10 mouse cellular contexts compared by ENCODE assay signal in genomic region chr11:49650994-49651761, GRCm38 (mm10). TPM values are rescaled to one million over a fixed set of nuclear protein-coding genes. Genes with fewer than 3 reads are reported as not detected.
A peak's percentile ranks its signal among the peaks of the same experiment; 100 is the strongest.
DNase-seq lines count a peak whose midpoint lies in the region; ATAC-seq and TF ChIP-seq lines count a peak whose summit lies in the region.
"Had no signal": no experiment of that assay in that cellular context is flagged by ENCODE, and none has a peak within 500 bp of the region (broad histone marks: within the 10 kb centered on the region; RNA-seq: fewer than 3 reads in every experiment).

No protein-coding gene starts in this region.

- H3K4me1 ChIP-seq in heart, embryonic 10.5 days, result peaks cover 19% of the 10 kb centered on the region
- no peaks in the 10 kb centered on the region for H3K4me1 ChIP-seq in hindbrain, postnatal 0 days (ENCODE audit: insufficient read depth, low read length)

- H3K4me2 ChIP-seq in hindbrain, postnatal 0 days (ENCODE audit: low read depth, low read length), result no peak overlapping the region

- no peaks in the 10 kb centered on the region for H3K9me3 ChIP-seq in heart, embryonic 10.5 days
- no peaks in the 10 kb centered on the region for H3K9me3 ChIP-seq in hindbrain, postnatal 0 days (ENCODE audit: low read length)

- H3K4me3 ChIP-seq in heart, embryonic 10.5 days, result no peak overlapping the region
- H3K4me3 ChIP-seq in left cerebral cortex, adult 2 months, result no peak overlapping the region
- no peak overlapping the region for H3K4me3 ChIP-seq in hindbrain, postnatal 0 days (ENCODE audit: low read length)

- no peak for TF ChIP-seq CTCF in left cerebral cortex, adult 2 months (IDR thresholded peaks at IDR 0.05)
- TF ChIP-seq CTCF in hindbrain, postnatal 0 days (IDR thresholded peaks at IDR 0.05; ENCODE audit: low read depth), result no peak

- DNase-seq in heart, embryonic 10.5 days (ENCODE audit: low spot score), result no peak
- DNase-seq in heart, adult 9 months (ENCODE audit: low spot score in 2 of 2), result no peak
- peak; percentile 53 for DNase-seq in right cerebral cortex, postnatal 25 days
- no peak for DNase-seq in right cerebral cortex, postnatal 14 days
- peak; percentile 37 to 39 for DNase-seq in left cerebral cortex, adult 2 months (ENCODE audit: extremely low spot score in 1 of 2, low spot score in 2 of 2)
- peak; percentile 74 for DNase-seq in telencephalon, adult 2 months (ENCODE audit: low read depth, low spot score)
- DNase-seq in hindbrain, postnatal 0 days (ENCODE audit: low spot score), result no peak
- no peak for DNase-seq in thymus, postnatal 14 days

- peak overlapping the region; percentile 62 for H3K27ac ChIP-seq in heart, embryonic 10.5 days
- peak overlapping the region; percentile 78 for H3K27ac ChIP-seq in left cerebral cortex, adult 2 months
- H3K27ac ChIP-seq in hindbrain, postnatal 0 days, result no peak overlapping the region

- H3K27me3 ChIP-seq in heart, embryonic 10.5 days (ENCODE audit: insufficient read depth, poor library complexity, severe bottlenecking), result no peaks in the 10 kb centered on the region
- no peaks in the 10 kb centered on the region for H3K27me3 ChIP-seq in hindbrain, postnatal 0 days (ENCODE audit: insufficient read depth, low read length)

- no peak for ATAC-seq in hindbrain, postnatal 0 days

- H3K9ac ChIP-seq in hindbrain, postnatal 0 days (replicated peaks; ENCODE audit: low read length), result no peak overlapping the region

- 64% methylated on average over 16 of the region's 16 CpGs for WGBS in heart, embryonic 10.5 days
- 75% methylated on average over 16 of the region's 16 CpGs for WGBS in hindbrain, postnatal 0 days

- H3K36me3 ChIP-seq in heart, embryonic 10.5 days, result no peaks in the 10 kb centered on the region
- H3K36me3 ChIP-seq in hindbrain, postnatal 0 days (ENCODE audit: insufficient read depth, low read length), result no peaks in the 10 kb centered on the region

- intact Hi-C loops in left cerebral cortex, adult 2 months (cut with DNase I), result loop anchor here (2.0 to 10.0 kb wide), 4 partner anchors 61 to 304 kb away; partner anchors contain the start of genes Cnot6 and Mapk9

RNA-seq across cellular contexts. Expression of gene Scgb3a1, which starts 12.2 kb away (rescaled TPM):
- polyA plus RNA-seq in heart, embryonic 10.5 days (2016; fragmentation: Nextera tagmentation; extraction: Ambion mirVana), result 0.30 and 1.3 TPM in 2 replicates
- not detected for total RNA-seq in left cerebral cortex, adult 2 months (2021)
- total RNA-seq in hindbrain, postnatal 0 days (2014; rRNA removed), result not detected in 2 replicates
- polyA plus RNA-seq in hindbrain, postnatal 0 days (2015; fragmentation: Nextera tagmentation; extraction: Ambion mirVana), result 0.33 and 0.55 TPM in 2 replicates
- polyA plus RNA-seq: limb, embryonic 11.5 days; neural tube, embryonic 11.5 days had no signal

RNA-seq across cellular contexts. Expression of gene Flt4, which starts 42.1 kb away (rescaled TPM):
- polyA plus RNA-seq in heart, embryonic 10.5 days (2016; fragmentation: Nextera tagmentation; extraction: Ambion mirVana), result 7.3 and 8.2 TPM in 2 replicates
- total RNA-seq in left cerebral cortex, adult 2 months (2021), result 1 to 10 TPM; 2.4 TPM
- 2.5 and 3.7 TPM in 2 replicates for total RNA-seq in hindbrain, postnatal 0 days (2014; rRNA removed)
- polyA plus RNA-seq in hindbrain, postnatal 0 days (2015; fragmentation: Nextera tagmentation; extraction: Ambion mirVana), result 1.2 TPM in 2 replicates

Comparison
In these comparisons a context has a peak if more than half of its experiments do, and no peak if none do; other contexts are left out.
1. DNase-seq: peak in right cerebral cortex, postnatal 25 days (single experiment), left cerebral cortex, adult 2 months (2 of 2) and telencephalon, adult 2 months (single experiment); none in heart, embryonic 10.5 days (single experiment), heart, adult 9 months (0 of 2), right cerebral cortex, postnatal 14 days (single experiment), hindbrain, postnatal 0 days (single experiment) and thymus, postnatal 14 days (single experiment).